Mouse (Mus musculus): ENCODE data around the gene Ranbp17. TPM values are rescaled to one million over a fixed set of nuclear protein-coding genes. Genes with fewer than 3 reads are reported as not detected.

Gene Ranbp17
- total RNA-seq, 1 experiment from 2014 or later: not detected

DNA sequence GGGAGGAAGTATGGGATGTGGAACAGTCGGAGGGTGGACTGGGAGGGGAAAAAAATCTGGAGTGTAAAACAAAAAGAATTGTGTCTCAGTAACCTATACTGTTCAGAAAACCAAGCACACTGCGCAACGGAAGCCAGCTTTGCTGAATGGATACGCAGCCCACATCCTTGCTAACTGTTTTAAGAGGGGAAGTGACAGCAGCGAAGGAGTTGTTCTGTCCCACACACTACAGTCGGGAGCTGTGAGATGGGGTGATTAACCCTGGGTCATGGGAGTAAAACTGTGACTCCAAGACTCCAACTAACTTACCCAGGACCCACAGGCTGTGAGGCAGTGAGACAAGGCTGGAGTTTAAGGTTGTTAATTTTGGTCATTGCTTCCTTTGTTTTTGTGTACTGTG, 219.5 kb downstream of the Ranbp17 start:
- no peak for ATAC-seq (ENCODE audit: extremely low read depth, insufficient number of reproducible peaks, low FRiP score, poor library complexity, severe bottlenecking)

DNA sequence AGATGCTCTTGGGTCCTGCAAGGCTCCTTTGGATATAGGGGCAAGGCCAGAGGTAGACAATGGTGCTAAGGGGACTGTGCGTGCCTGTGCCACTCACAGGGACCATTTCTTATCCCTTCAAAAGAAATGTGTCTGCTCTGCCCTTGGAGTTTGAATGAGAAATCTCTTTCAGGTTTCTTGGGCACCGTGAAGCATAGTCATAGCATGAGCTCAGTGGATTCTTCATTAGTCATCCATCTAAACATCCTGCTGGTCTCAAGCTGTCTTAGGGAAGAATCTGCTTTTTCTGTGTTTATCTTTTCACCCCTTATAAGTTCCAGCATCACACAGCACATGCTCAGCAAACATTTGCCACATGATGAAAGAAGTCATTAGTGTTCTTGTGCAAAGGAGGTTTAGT, 235.0 kb downstream of the Ranbp17 start:
- no peak for ATAC-seq (ENCODE audit: extremely low read depth, insufficient number of reproducible peaks, low FRiP score, poor library complexity, severe bottlenecking)

DNA sequence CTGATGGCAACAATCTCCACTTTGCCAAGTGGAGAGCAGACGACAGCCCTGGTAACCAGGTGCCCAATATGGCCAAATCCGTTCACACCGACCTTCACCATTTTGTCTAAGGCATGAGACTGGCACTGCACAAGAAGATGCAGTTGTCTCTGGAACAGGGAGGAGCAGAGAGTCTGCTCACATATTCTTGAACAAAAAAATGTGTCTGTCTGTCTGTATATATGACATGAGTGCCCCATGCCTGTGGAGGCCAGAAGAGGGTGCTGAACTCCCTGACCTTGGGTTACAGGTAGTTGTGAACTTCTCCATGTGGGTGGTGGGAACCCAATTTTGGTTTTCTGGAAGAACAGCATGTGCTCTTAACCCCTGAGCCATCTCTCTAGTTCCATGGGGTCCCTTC, 236.9 kb downstream of the Ranbp17 start, which contains the start of gene Gm12117:
TSS of gene Gm12117 (minus strand) at position 101 of the 400 bp plus-strand sequence.
- no peak for ATAC-seq (ENCODE audit: extremely low read depth, insufficient number of reproducible peaks, low FRiP score, poor library complexity, severe bottlenecking)

- ATAC-seq (ENCODE audit: extremely low read depth, insufficient number of reproducible peaks, low FRiP score, poor library complexity, severe bottlenecking): no peak
Observed at GRCm38 (mm10) chr11:33274816-33275215, 238.7 kb downstream of the Ranbp17 start.

- no peak for ATAC-seq (ENCODE audit: extremely low read depth, insufficient number of reproducible peaks, low FRiP score, poor library complexity, severe bottlenecking)
Observed at GRCm38 (mm10) chr11:33274294-33274693, 239.3 kb downstream of the Ranbp17 start.

DNA sequence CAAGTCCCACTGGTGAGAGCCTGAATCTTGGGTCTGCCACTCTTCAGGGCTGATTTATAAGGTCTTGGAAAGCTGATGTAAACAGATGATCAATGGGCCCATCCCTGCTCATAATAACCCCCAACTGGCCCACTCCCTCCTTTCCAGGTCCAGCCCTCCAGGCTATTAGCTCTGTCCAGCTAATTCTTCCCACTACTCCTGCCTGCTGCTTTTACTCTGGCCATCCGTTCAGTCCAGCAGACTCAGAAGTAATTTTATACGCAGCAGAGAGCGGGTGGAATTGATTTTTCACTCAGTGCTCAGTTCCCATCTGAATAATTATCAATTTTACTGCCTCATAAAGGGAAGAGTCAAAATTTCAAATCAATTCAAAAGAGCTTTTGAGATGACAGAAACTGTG, 273.3 kb downstream of the Ranbp17 start:
- no peak for ATAC-seq (ENCODE audit: extremely low read depth, insufficient number of reproducible peaks, low FRiP score, poor library complexity, severe bottlenecking)

- no peak for ATAC-seq (ENCODE audit: extremely low read depth, insufficient number of reproducible peaks, low FRiP score, poor library complexity, severe bottlenecking)
Observed at GRCm38 (mm10) chr11:33234134-33234533, 279.4 kb downstream of the Ranbp17 start.

DNA sequence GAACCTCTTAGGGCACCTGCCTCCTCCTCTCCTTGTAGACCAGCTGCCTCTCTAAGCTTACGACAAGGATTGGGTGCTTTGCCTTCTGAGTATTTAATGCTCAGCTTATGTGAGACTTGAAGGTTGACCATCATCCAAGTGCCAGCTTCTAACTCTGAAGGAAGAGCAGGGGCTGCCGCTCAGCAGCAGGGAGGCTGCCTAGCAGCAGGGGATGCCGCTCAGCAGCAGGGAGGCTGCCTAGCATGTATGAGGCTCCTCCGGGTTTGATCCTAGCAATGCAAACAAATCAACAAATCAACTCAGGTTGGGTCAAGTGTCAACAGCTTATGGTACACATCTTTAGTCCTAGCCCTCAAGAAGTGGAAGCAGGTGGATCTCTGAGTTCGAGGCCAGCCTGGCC, 281.5 kb downstream of the Ranbp17 start:
- ATAC-seq (ENCODE audit: extremely low read depth, insufficient number of reproducible peaks, low FRiP score, poor library complexity, severe bottlenecking): no peak

- no peak for ATAC-seq (ENCODE audit: extremely low read depth, insufficient number of reproducible peaks, low FRiP score, poor library complexity, severe bottlenecking)
Observed at GRCm38 (mm10) chr11:33228186-33228585, 285.4 kb downstream of the Ranbp17 start.

GRCm38 (mm10) chr11:33226516-33226915, 287.0 kb downstream of the Ranbp17 start:
- ATAC-seq (ENCODE audit: extremely low read depth, insufficient number of reproducible peaks, low FRiP score, poor library complexity, severe bottlenecking): no peak

GRCm38 (mm10) chr11:33221566-33222365, 291.8 kb downstream of the Ranbp17 start:
- ATAC-seq (ENCODE audit: extremely low read depth, insufficient number of reproducible peaks, low FRiP score, poor library complexity, severe bottlenecking): no peak

DNA sequence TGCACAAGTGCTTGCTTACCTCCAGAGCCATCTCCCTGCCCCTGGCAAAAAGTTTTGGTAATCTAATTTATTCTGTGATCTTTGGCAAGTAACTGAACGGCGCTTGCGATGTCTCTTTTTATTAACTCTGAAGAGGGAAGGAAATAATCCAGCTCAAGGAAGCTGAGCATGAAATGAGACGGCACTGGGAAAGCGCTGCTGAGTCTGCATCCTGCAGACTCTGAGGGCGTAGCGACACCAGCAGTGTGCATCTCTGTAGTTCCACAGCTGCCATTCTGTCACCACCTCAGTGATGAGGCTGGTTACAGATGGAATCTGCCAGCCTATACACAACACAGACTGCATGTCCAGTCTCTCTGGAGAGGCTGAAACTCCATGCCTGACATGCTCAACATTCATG, 292.8 kb downstream of the Ranbp17 start:
- no peak for ATAC-seq (ENCODE audit: extremely low read depth, insufficient number of reproducible peaks, low FRiP score, poor library complexity, severe bottlenecking)

DNA sequence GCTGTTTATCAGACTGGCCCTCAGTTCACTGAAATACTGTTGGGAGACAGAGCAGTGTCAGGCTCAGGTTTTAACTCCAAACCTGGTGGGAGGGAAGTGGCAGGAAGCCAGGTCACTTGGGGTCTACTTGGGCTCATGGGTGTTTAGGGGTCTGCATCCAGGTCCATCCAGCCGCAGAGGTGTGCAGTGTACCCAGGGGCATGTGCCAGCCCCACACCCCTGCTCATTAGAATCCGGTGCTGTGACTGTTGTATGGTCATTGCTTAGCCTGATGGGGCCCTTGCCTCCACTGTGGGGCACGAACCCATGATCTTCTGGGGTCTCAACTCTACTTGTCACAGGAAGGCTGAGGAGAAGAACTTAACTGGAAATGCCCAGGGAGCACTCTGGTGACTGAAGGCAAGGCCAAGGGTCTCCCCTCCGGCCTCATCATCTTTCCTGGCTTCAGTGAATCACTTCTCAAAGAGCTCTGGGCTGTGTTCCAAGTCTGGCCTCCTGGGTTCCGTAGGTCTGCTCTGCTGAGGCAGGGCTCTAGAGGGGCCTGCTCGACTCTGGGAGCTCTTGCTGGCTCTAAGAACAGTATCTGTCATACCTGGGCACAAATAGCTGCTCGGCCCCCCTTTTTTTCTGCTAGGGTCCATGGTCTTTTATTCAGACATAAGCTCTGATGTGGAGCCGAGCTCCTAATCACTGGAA, 296.0 kb downstream of the Ranbp17 start:
- no peak for ATAC-seq (ENCODE audit: extremely low read depth, insufficient number of reproducible peaks, low FRiP score, poor library complexity, severe bottlenecking)

GRCm38 (mm10) chr11:33207411-33207810, 306.1 kb downstream of the Ranbp17 start:
- no peak for ATAC-seq (ENCODE audit: extremely low read depth, insufficient number of reproducible peaks, low FRiP score, poor library complexity, severe bottlenecking)

GRCm38 (mm10) chr11:33204966-33205365, 308.6 kb downstream of the Ranbp17 start:
- no peak for ATAC-seq (ENCODE audit: extremely low read depth, insufficient number of reproducible peaks, low FRiP score, poor library complexity, severe bottlenecking)

- no peak for ATAC-seq (ENCODE audit: extremely low read depth, insufficient number of reproducible peaks, low FRiP score, poor library complexity, severe bottlenecking)
Observed at GRCm38 (mm10) chr11:33204329-33204705, 309.2 kb downstream of the Ranbp17 start.

GRCm38 (mm10) chr11:33203383-33204328, 309.9 kb downstream of the Ranbp17 start, which contains the start of gene Tlx3:
Gene Tlx3, minus strand, starts transcription at chr11:33203589.
- ATAC-seq (ENCODE audit: extremely low read depth, insufficient number of reproducible peaks, low FRiP score, poor library complexity, severe bottlenecking): no peak

- ATAC-seq (ENCODE audit: extremely low read depth, insufficient number of reproducible peaks, low FRiP score, poor library complexity, severe bottlenecking): no peak
Observed at GRCm38 (mm10) chr11:33202972-33203371, 310.6 kb downstream of the Ranbp17 start.

DNA sequence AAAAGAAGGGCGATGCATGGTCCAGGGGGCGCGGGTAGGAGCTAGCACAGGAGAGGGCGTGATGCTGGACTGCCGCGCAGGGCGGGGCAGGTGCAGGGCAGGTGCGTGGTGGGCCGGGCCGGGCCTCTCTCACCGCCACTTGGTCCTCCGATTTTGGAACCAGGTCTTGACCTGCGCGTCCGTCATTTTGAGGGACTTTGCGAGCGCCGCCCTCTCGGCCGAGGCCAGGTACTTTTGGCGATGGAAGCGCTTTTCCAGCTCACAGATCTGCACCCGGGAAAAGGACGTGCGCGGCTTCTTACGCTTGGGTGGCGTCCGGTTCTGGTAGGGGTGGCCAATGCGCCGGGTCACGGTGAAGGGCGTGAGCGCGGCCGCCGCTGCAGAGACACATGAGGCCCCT, 311.2 kb downstream of the Ranbp17 start:
- no peak for ATAC-seq (ENCODE audit: extremely low read depth, insufficient number of reproducible peaks, low FRiP score, poor library complexity, severe bottlenecking)

All from neutrophil, adult 5-6 weeks (primary cell).